Mouse (Mus musculus) C2C12 (cell line): ENCODE measurements around the gene Gm49510.

Source experiments
- CTCF ChIP-seq: IDR thresholded peaks from one replicate; pipeline ENCODE4 v1.5.1; 2011; ENCODE audit not compliant: control insufficient read depth, insufficient read depth, insufficient read length
- MAX ChIP-seq: IDR thresholded peaks from one replicate; pipeline ENCODE4 v1.6.1; 2011; ENCODE audit warnings: mild to moderate bottlenecking, control low read depth
- MYOD1 ChIP-seq: IDR thresholded peaks from one replicate; pipeline ENCODE4 v1.6.1; 2011; ENCODE audit warnings: low read depth; ENCODE audit not compliant: control insufficient read depth, insufficient read length
- MYOG ChIP-seq: IDR thresholded peaks from one replicate; pipeline ENCODE4 v1.6.1; 2011; ENCODE audit not compliant: control insufficient read depth, insufficient read length; ENCODE audit errors: extremely low read depth
- USF1 ChIP-seq: IDR thresholded peaks from one replicate; pipeline ENCODE4 v1.6.1; 2011; ENCODE audit warnings: low read depth, mild to moderate bottlenecking, control low read depth, moderate library complexity

GRCm38 (mm10) chr15:78934784-78935320 is 35.4 kb downstream of the Gm49510 start, which contains the start of gene Nol12:
- no peak for TF ChIP-seq CTCF
- peak; percentile 92 for TF ChIP-seq MAX
- no peak for TF ChIP-seq MYOG
- TF ChIP-seq MYOD1: no peak
- TF ChIP-seq USF1: peak; percentile 29
